Comparison of ENCODE assay signal across 15 mouse cellular contexts in the genomic region with DNA sequence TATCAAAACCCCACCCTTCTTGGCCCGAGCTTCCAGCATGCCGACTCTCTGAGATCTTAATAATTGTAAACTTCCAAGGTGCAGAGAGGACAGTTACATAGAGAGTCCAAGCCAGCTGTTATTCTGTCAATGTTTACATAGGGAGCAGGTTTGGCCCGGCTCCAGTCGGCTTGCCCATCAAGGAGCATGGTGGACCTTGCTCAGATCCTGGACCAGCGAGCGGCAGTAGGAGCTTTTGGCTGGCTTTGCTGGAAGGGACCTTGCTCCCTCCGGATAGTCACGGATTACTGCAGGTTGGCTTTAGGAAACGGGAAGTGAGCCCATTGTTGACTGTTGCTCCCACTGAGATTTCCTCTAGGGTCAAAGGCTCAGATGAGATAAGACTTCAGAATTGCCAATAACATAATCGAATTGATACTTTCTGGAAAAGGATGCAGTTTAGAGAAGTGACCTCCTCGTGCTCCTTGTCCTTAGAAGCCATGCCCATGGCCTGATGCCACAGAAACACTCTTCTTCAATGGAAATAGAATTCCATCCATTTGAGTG. TPM values are rescaled to one million over a fixed set of nuclear protein-coding genes. Genes with fewer than 3 reads are reported as not detected.
DNase-seq lines count a peak whose midpoint lies in the region; ATAC-seq lines count a peak whose summit lies in the region.
"Had no signal": no experiment of that assay in that cellular context is flagged by ENCODE, and none has a peak within 500 bp of the region (broad histone marks: within the 10 kb centered on the region; RNA-seq: fewer than 3 reads in every experiment).

No protein-coding gene starts in this region.

- H3K36me3 ChIP-seq in liver, embryonic 16.5 days (ENCODE audit: control insufficient read depth, insufficient read depth): no peaks in the 10 kb centered on the region
- no peaks in the 10 kb centered on the region for H3K36me3 ChIP-seq in limb, embryonic 10.5 days
- H3K36me3 ChIP-seq: lung, embryonic 15.5 days had no signal

- no peaks in the 10 kb centered on the region for H3K9me3 ChIP-seq in liver, embryonic 16.5 days (replicated peaks; ENCODE audit: control insufficient read depth, low read length)
- H3K9me3 ChIP-seq in limb, embryonic 10.5 days (replicated peaks): no peaks in the 10 kb centered on the region
- H3K9me3 ChIP-seq: lung, embryonic 15.5 days had no signal

- no peak overlapping the region for H3K4me3 ChIP-seq in liver, embryonic 16.5 days (ENCODE audit: low read depth, low read length)
- H3K4me3 ChIP-seq in limb, embryonic 10.5 days: no peak overlapping the region
- H3K4me3 ChIP-seq: lung, embryonic 15.5 days had no signal

- intact Hi-C loops in left cerebral cortex, postnatal 25 days (cut with DNase I): no loop called here

- no peak overlapping the region for H3K27ac ChIP-seq in liver, embryonic 16.5 days (ENCODE audit: low read length)
- no peak overlapping the region for H3K27ac ChIP-seq in limb, embryonic 10.5 days
- H3K27ac ChIP-seq: lung, embryonic 15.5 days had no signal

- peak; percentile 89 for ATAC-seq in liver, embryonic 16.5 days (ENCODE audit: low read depth)
- ATAC-seq: forebrain, embryonic 16.5 days had no signal

- H3K27me3 ChIP-seq in liver, embryonic 16.5 days (ENCODE audit: control insufficient read depth, insufficient read depth, low read depth, low read length): no peaks in the 10 kb centered on the region
- no peaks in the 10 kb centered on the region for H3K27me3 ChIP-seq in limb, embryonic 10.5 days (ENCODE audit: low read depth, poor library complexity, severe bottlenecking)
- H3K27me3 ChIP-seq: lung, embryonic 15.5 days had no signal

- WGBS in liver, embryonic 16.5 days (ENCODE audit: insufficient replicate concordance): 48% methylated on average over 11 of the region's 11 CpGs
- 93% methylated on average over 11 of the region's 11 CpGs for WGBS in limb, embryonic 10.5 days

- no peaks in the 10 kb centered on the region for H3K4me1 ChIP-seq in liver, embryonic 16.5 days (ENCODE audit: control insufficient read depth, low read depth, low read length)
- H3K4me1 ChIP-seq in limb, embryonic 10.5 days: no peaks in the 10 kb centered on the region
- H3K4me1 ChIP-seq: lung, embryonic 15.5 days had no signal

- H3K4me2 ChIP-seq in liver, embryonic 16.5 days (ENCODE audit: low read depth, low read length): no peak overlapping the region
- H3K4me2 ChIP-seq: heart, embryonic 11.5 days; lung, embryonic 15.5 days had no signal

- no peak overlapping the region for H3K9ac ChIP-seq in liver, embryonic 16.5 days (ENCODE audit: low read depth, low read length)
- H3K9ac ChIP-seq: lung, embryonic 15.5 days had no signal

- peak; percentile 10 for DNase-seq in adrenal gland, adult 2 months
- no peak for DNase-seq in adrenal gland, adult 18-20 months (ENCODE audit: low spot score in 2 of 2)
- peak; percentile 88 for DNase-seq in kidney, adult 18-20 months
- DNase-seq in kidney, postnatal 36 days: peak; percentile 94 to 96
- DNase-seq in layer of hippocampus, postnatal 36 days: no peak
- no peak for DNase-seq in limb, embryonic 10.5 days (ENCODE audit: low spot score)
- no peak for DNase-seq in left cerebral cortex, postnatal 25 days (ENCODE audit: low spot score in 2 of 2)
- DNase-seq: cerebellum, adult 9-11 months; heart, postnatal 4 days; thymus, postnatal 36 days had no signal

RNA-seq across cellular contexts. Expression of a gene that starts 4.5 kb away (rescaled TPM):
- under 1 TPM; 0.35 to 0.45 TPM for total RNA-seq in adrenal gland, adult 2 months (2021)
- 0.76 and 1.4 TPM in 2 replicates for polyA plus RNA-seq in adrenal gland, adult 2 months (2012; rRNA removed)
- total RNA-seq in adrenal gland, adult 18-20 months (2021): under 1 TPM; 0.33 to 0.51 TPM
- 0.04 TPM in 2 replicates for polyA plus RNA-seq in liver, embryonic 16.5 days (2015; fragmentation: Nextera tagmentation; extraction: Ambion mirVana)
- total RNA-seq in layer of hippocampus, postnatal 36 days (2021): 1 to 10 TPM; 2.7 to 6.0 TPM
- polyA plus RNA-seq in limb, embryonic 10.5 days (2016; fragmentation: Nextera tagmentation; extraction: Ambion mirVana): 0.38 and 0.40 TPM in 2 replicates
- 10 to 100 TPM; 11.9 to 14.4 TPM for total RNA-seq in left cerebral cortex, postnatal 25 days (2021)
- total RNA-seq: gastrocnemius, adult 8-10 months had no signal

RNA-seq across cellular contexts. Expression of a gene that starts 22.5 kb away (rescaled TPM):
- total RNA-seq in adrenal gland, adult 2 months (2021): 1 to 10 TPM; 1.6 to 3.2 TPM
- 0.48 and 0.65 TPM in 2 replicates for polyA plus RNA-seq in adrenal gland, adult 2 months (2012; rRNA removed)
- total RNA-seq in adrenal gland, adult 18-20 months (2021): 1 to 10 TPM; 2.4 to 2.5 TPM
- polyA plus RNA-seq in liver, embryonic 16.5 days (2015; fragmentation: Nextera tagmentation; extraction: Ambion mirVana): 0.36 and 0.37 TPM in 2 replicates
- total RNA-seq in layer of hippocampus, postnatal 36 days (2021): 1 to 10 TPM; 1.1 to 1.6 TPM
- polyA plus RNA-seq in limb, embryonic 10.5 days (2016; fragmentation: Nextera tagmentation; extraction: Ambion mirVana): not detected in 2 replicates
- total RNA-seq in left cerebral cortex, postnatal 25 days (2021): 1 to 10 TPM; 5.0 to 6.6 TPM

Comparison
In these comparisons a context has a peak if more than half of its experiments do, and no peak if none do; other contexts are left out.
1. DNase-seq: peak in adrenal gland, adult 2 months (single experiment), kidney, adult 18-20 months (single experiment) and kidney, postnatal 36 days (2 of 2); none in adrenal gland, adult 18-20 months (0 of 2), layer of hippocampus, postnatal 36 days (0 of 2), limb, embryonic 10.5 days (single experiment) and left cerebral cortex, postnatal 25 days (0 of 2).